12 mouse cellular contexts compared by ENCODE assay signal in genomic region chr14:45074902-45075488, GRCm38 (mm10).
A peak's percentile ranks its signal among the peaks of the same experiment; 100 is the strongest.
DNase-seq lines count a peak whose midpoint lies in the region; ATAC-seq and TF ChIP-seq lines count a peak whose summit lies in the region.
"Had no signal": no experiment of that assay in that cellular context is flagged by ENCODE, and none has a peak within 500 bp of the region (broad histone marks: within the 10 kb centered on the region; RNA-seq: fewer than 3 reads in every experiment).

No protein-coding gene starts in this region.

- intact Hi-C loops in heart, postnatal 25 days (cut with DNase I): no loop called here
- intact Hi-C loops in heart, postnatal 36 days (cut with DNase I): no loop called here

- no peaks in the 10 kb centered on the region for H3K36me3 ChIP-seq in lung, postnatal 0 days (ENCODE audit: insufficient read depth, low read length)
- H3K36me3 ChIP-seq in midbrain, embryonic 10.5 days: no peaks in the 10 kb centered on the region
- H3K36me3 ChIP-seq: limb, embryonic 12.5 days; midbrain, embryonic 13.5 days had no signal

- no peak for TF ChIP-seq CTCF in lung, postnatal 0 days (IDR thresholded peaks at IDR 0.05)

- TF ChIP-seq EP300 in lung, postnatal 0 days (IDR thresholded peaks at IDR 0.05): no peak

- ATAC-seq in CD4-positive, CD25-positive, alpha-beta regulatory T cell, adult 4 months: peak; percentile 70
- peak; percentile 92 for ATAC-seq in lung, postnatal 0 days
- no peak for ATAC-seq in frontal cortex, adult (ENCODE audit: low TSS enrichment)
- ATAC-seq: midbrain, embryonic 13.5 days had no signal

- H3K9me3 ChIP-seq in lung, postnatal 0 days (ENCODE audit: low read length): no peaks in the 10 kb centered on the region
- no peaks in the 10 kb centered on the region for H3K9me3 ChIP-seq in midbrain, embryonic 10.5 days (replicated peaks)
- H3K9me3 ChIP-seq: limb, embryonic 12.5 days; midbrain, embryonic 13.5 days had no signal

- H3K27me3 ChIP-seq in lung, postnatal 0 days (replicated peaks; ENCODE audit: insufficient read depth, low read length): no peaks in the 10 kb centered on the region
- no peaks in the 10 kb centered on the region for H3K27me3 ChIP-seq in midbrain, embryonic 10.5 days (ENCODE audit: low read depth, poor library complexity, severe bottlenecking)
- H3K27me3 ChIP-seq: limb, embryonic 12.5 days; midbrain, embryonic 13.5 days had no signal

- H3K4me3 ChIP-seq in lung, postnatal 0 days (ENCODE audit: low read depth, low read length): no peak overlapping the region
- H3K4me3 ChIP-seq in midbrain, embryonic 10.5 days: no peak overlapping the region
- H3K4me3 ChIP-seq: limb, embryonic 12.5 days; midbrain, embryonic 13.5 days had no signal

- no peaks in the 10 kb centered on the region; the same call in 1 of the 2 replicates for H3K4me1 ChIP-seq in lung, postnatal 0 days (ENCODE audit: insufficient read depth, low read depth, low read length)
- H3K4me1 ChIP-seq in midbrain, embryonic 10.5 days: no peaks in the 10 kb centered on the region
- H3K4me1 ChIP-seq: limb, embryonic 12.5 days; midbrain, embryonic 13.5 days had no signal

- no peak overlapping the region for H3K4me2 ChIP-seq in lung, postnatal 0 days (replicated peaks; ENCODE audit: low read depth, low read length)
- H3K4me2 ChIP-seq: limb, embryonic 12.5 days; midbrain, embryonic 13.5 days had no signal

- peak; percentile 15 to 23 for DNase-seq in heart, adult 18-20 months
- no peak for DNase-seq in heart, postnatal 25 days (ENCODE audit: low spot score)
- DNase-seq in heart, postnatal 36 days: peak; percentile 8 to 17
- peak; percentile 76 for DNase-seq in lung, postnatal 0 days (ENCODE audit: low spot score)
- no peak for DNase-seq in midbrain, embryonic 10.5 days (ENCODE audit: low spot score)
- DNase-seq in urinary bladder, postnatal 36 days (ENCODE audit: low spot score in 2 of 2): no peak
- DNase-seq: cerebellum, postnatal 10 days; spleen, adult 18-20 months had no signal

- no peak overlapping the region; the same call in 1 of the 2 replicates for H3K27ac ChIP-seq in lung, postnatal 0 days (ENCODE audit: low read length)
- H3K27ac ChIP-seq in midbrain, embryonic 10.5 days (replicated peaks): no peak overlapping the region
- H3K27ac ChIP-seq: limb, embryonic 12.5 days; midbrain, embryonic 13.5 days had no signal

- 12% methylated on average over 4 of the region's 4 CpGs for WGBS in lung, postnatal 0 days
- 83% methylated on average over 4 of the region's 4 CpGs for WGBS in midbrain, embryonic 10.5 days

- H3K9ac ChIP-seq in lung, postnatal 0 days (replicated peaks; ENCODE audit: low read depth): no peak overlapping the region
- H3K9ac ChIP-seq: limb, embryonic 12.5 days; midbrain, embryonic 13.5 days had no signal

Comparison
In these comparisons a context has a peak if more than half of its experiments do, and no peak if none do; other contexts are left out.
1. DNase-seq: peak in heart, adult 18-20 months (2 of 2), heart, postnatal 36 days (2 of 2) and lung, postnatal 0 days (single experiment); none in heart, postnatal 25 days (single experiment), midbrain, embryonic 10.5 days (single experiment) and urinary bladder, postnatal 36 days (0 of 2).